Mouse (Mus musculus): ENCODE results near the gene Rorb. TPM values are rescaled to one million over a fixed set of nuclear protein-coding genes. Genes with fewer than 3 reads are reported as not detected.

Gene Rorb
- polyA plus RNA-seq, 1 experiment from 2014 or later = 0.48 TPM

DNA sequence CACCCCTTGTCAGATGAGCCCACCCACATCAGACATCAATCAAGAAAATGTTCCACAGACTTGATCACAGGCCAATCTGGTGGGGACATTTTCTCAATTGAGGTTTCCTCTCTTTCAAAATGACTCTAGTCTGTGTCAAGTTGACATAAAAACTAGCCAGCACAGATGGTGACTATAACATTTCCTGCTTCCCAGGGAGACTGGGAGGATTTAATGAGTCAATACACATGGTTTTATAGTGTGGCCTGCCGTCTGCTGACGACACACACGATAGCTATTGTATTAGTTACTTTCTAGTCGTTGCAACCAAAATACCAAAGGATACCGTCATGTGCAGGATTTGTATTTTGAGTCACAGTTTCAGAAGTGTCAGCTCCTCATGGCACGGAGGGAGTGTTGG lies 169.6 kb downstream of the Rorb start:
- no peaks in the 10 kb centered on the region for H3K9me3 ChIP-seq
- no peak overlapping the region for H3K4me3 ChIP-seq
- H3K9ac ChIP-seq = no peak overlapping the region
- no peaks in the 10 kb centered on the region for H3K36me3 ChIP-seq
- H3K4me2 ChIP-seq = no peak overlapping the region
- WGBS = 75% methylated on average over 6 of the region's 6 CpGs
- H3K27me3 ChIP-seq (replicated peaks) = no peaks in the 10 kb centered on the region
- no peak for ATAC-seq (ENCODE audit: extremely low read depth, insufficient number of reproducible peaks, low FRiP score, low TSS enrichment)
- no peaks in the 10 kb centered on the region for H3K4me1 ChIP-seq
- H3K27ac ChIP-seq (replicated peaks) = no peak overlapping the region

GRCm38 (mm10) chr19:18911755-18912340 lies 199.1 kb downstream of the Rorb start:
- Histone ChIP-seq H3K4me2 (no peak overlapping the region), H3K27me3 (replicated peaks) (no peaks in the 10 kb centered on the region), H3K27ac (replicated peaks) (no peak overlapping the region), H3K4me1 (no peaks in the 10 kb centered on the region), H3K9ac (no peak overlapping the region), H3K4me3 (no peak overlapping the region), H3K9me3 (no peaks in the 10 kb centered on the region), H3K36me3 (no peaks in the 10 kb centered on the region)
- no peak for ATAC-seq (ENCODE audit: extremely low read depth, insufficient number of reproducible peaks, low FRiP score, low TSS enrichment)

GRCm38 (mm10) chr19:18909641-18910040 lies 201.4 kb downstream of the Rorb start:
- Histone ChIP-seq H3K27me3 (replicated peaks) (no peaks in the 10 kb centered on the region), H3K9me3 (no peaks in the 10 kb centered on the region), H3K4me1 (no peaks in the 10 kb centered on the region), H3K4me3 (no peak overlapping the region), H3K9ac (no peak overlapping the region), H3K4me2 (no peak overlapping the region), H3K36me3 (no peaks in the 10 kb centered on the region), H3K27ac (replicated peaks) (no peak overlapping the region)
- 76% methylated on average over 3 of the region's 3 CpGs for WGBS
- ATAC-seq (ENCODE audit: extremely low read depth, insufficient number of reproducible peaks, low FRiP score, low TSS enrichment) = no peak

DNA sequence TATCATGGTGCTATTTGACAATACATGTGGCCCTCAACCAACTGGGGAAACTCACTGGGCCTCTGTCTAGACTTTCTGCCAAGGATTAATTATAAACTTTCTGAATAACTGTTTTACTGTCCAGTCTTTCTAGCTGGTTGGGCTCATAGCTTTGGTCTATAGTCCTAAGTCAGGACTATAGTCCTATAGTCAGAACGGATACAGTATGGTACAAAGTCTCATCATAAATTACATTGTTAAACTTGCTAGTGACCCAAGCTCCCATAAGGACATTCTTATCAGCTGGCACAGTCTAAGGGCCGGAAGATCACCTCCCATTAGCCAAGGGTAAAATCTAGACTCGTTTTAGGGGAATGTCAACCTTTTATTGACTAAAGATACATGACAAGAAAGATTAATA lies 205.5 kb downstream of the Rorb start:
- no peak overlapping the region for H3K9ac ChIP-seq

DNA sequence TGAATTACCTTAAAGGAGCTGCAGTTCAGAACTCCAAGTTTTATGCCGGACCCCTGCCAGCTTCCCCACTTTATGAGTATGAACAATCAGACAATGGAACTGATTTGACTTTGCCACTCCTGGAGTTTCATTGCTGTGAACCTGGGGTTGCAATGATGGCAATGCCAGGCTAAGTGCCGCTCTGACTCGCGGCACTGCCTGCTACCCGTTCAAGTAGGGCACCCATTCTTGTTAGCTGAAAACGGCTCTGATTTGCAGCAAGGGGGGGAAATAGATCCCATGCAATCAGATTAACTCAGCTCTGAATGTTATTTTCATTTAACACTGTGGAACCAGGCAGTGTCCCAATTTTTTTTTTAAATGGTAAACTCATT lies 208.3 kb downstream of the Rorb start:
- Histone ChIP-seq H3K27me3 (replicated peaks) (no peaks in the 10 kb centered on the region), H3K9me3 (no peaks in the 10 kb centered on the region), H3K27ac (replicated peaks) (no peak overlapping the region), H3K4me3 (no peak overlapping the region), H3K9ac (no peak overlapping the region), H3K4me1 (no peaks in the 10 kb centered on the region), H3K4me2 (no peak overlapping the region), H3K36me3 (no peaks in the 10 kb centered on the region)
- 81% methylated on average over 6 of the region's 6 CpGs for WGBS
- ATAC-seq (ENCODE audit: extremely low read depth, insufficient number of reproducible peaks, low FRiP score, low TSS enrichment) = no peak

More for the DNA sequence above, 205.5 kb downstream of the Rorb start:
- no peaks in the 10 kb centered on the region for H3K9me3 ChIP-seq
- no peaks in the 10 kb centered on the region for H3K4me1 ChIP-seq
- H3K4me3 ChIP-seq = no peak overlapping the region
- no peak for ATAC-seq (ENCODE audit: extremely low read depth, insufficient number of reproducible peaks, low FRiP score, low TSS enrichment)
- 58% methylated on average over 3 of the region's 3 CpGs for WGBS
- no peaks in the 10 kb centered on the region for H3K27me3 ChIP-seq (replicated peaks)
- H3K4me2 ChIP-seq = no peak overlapping the region
- H3K36me3 ChIP-seq = no peaks in the 10 kb centered on the region
- no peak overlapping the region for H3K27ac ChIP-seq (replicated peaks)

GRCm38 (mm10) chr19:18902041-18902693 lies 208.8 kb downstream of the Rorb start:
- Histone ChIP-seq H3K9ac (no peak overlapping the region), H3K36me3 (no peaks in the 10 kb centered on the region), H3K27ac (replicated peaks) (no peak overlapping the region), H3K4me1 (no peaks in the 10 kb centered on the region), H3K4me2 (no peak overlapping the region), H3K4me3 (no peak overlapping the region), H3K9me3 (no peaks in the 10 kb centered on the region), H3K27me3 (replicated peaks) (no peaks in the 10 kb centered on the region)
- no peak for ATAC-seq (ENCODE audit: extremely low read depth, insufficient number of reproducible peaks, low FRiP score, low TSS enrichment)
- WGBS = 82% methylated on average over 15 of the region's 15 CpGs

DNA sequence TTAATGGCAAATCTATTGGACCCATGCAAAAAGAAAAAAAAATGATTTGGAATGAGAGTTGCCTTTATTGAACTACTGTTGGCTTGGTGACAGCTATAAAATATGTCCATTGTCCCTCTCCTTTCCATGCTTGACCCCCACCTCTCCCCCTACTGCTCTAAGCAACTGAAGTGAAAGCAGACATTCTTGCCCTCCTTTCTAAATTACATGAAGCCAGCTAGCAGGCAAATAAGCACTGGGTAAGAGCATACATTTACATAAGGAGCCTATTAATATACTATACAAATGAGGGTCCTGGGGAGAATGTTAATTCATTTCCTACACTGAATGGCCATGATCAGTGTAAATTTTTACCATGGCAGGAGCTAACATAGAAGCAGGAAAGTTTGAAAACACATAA lies 212.8 kb downstream of the Rorb start:
- Histone ChIP-seq H3K4me1 (no peaks in the 10 kb centered on the region), H3K9me3 (no peaks in the 10 kb centered on the region), H3K4me2 (no peak overlapping the region), H3K27ac (replicated peaks) (no peak overlapping the region), H3K9ac (no peak overlapping the region), H3K36me3 (no peaks in the 10 kb centered on the region), H3K27me3 (replicated peaks) (no peaks in the 10 kb centered on the region), H3K4me3 (no peak overlapping the region)
- ATAC-seq (ENCODE audit: extremely low read depth, insufficient number of reproducible peaks, low FRiP score, low TSS enrichment) = no peak

GRCm38 (mm10) chr19:18890216-18890615 lies 220.8 kb downstream of the Rorb start:
- Histone ChIP-seq H3K27ac (replicated peaks) (no peak overlapping the region), H3K9ac (no peak overlapping the region), H3K27me3 (replicated peaks) (0 out of 2 replicates have a peak, but pooled peaks cover 3% of the 10 kb centered on the region), H3K4me3 (no peak overlapping the region), H3K4me1 (peaks cover 6% of the 10 kb centered on the region; the same call in 1 of the 2 replicates), H3K9me3 (no peaks in the 10 kb centered on the region), H3K4me2 (no peak overlapping the region), H3K36me3 (no peaks in the 10 kb centered on the region)
- ATAC-seq (ENCODE audit: extremely low read depth, insufficient number of reproducible peaks, low FRiP score, low TSS enrichment) = no peak
- WGBS = 62% methylated on average over 4 of the region's 4 CpGs

GRCm38 (mm10) chr19:18889632-18890031 lies 221.4 kb downstream of the Rorb start:
- H3K4me1 ChIP-seq = peaks cover 6% of the 10 kb centered on the region; the same call in 1 of the 2 replicates
- H3K27me3 ChIP-seq (replicated peaks) = 0 out of 2 replicates have a peak, but pooled peaks cover 3% of the 10 kb centered on the region
- ATAC-seq (ENCODE audit: extremely low read depth, insufficient number of reproducible peaks, low FRiP score, low TSS enrichment) = no peak
- H3K4me2 ChIP-seq = peak overlapping the region; percentile 68
- no peaks in the 10 kb centered on the region for H3K9me3 ChIP-seq
- H3K4me3 ChIP-seq = peak overlapping the region; percentile 43; the same call in 1 of the 2 replicates
- peak overlapping the region; percentile 69; the same call in 1 of the 2 replicates for H3K9ac ChIP-seq
- WGBS = 80% methylated on average over 1 of the region's 1 CpGs
- H3K36me3 ChIP-seq = no peaks in the 10 kb centered on the region
- no peak overlapping the region for H3K27ac ChIP-seq (replicated peaks)

GRCm38 (mm10) chr19:18889117-18889627 lies 221.8 kb downstream of the Rorb start:
- no peak for ATAC-seq (ENCODE audit: extremely low read depth, insufficient number of reproducible peaks, low FRiP score, low TSS enrichment)
- Histone ChIP-seq H3K27ac (replicated peaks) (no peak overlapping the region), H3K4me1 (peaks cover 6% of the 10 kb centered on the region; the same call in 1 of the 2 replicates), H3K4me3 (peak overlapping the region; percentile 43), H3K9me3 (no peaks in the 10 kb centered on the region), H3K9ac (peak overlapping the region; percentile 69), H3K36me3 (no peaks in the 10 kb centered on the region), H3K27me3 (replicated peaks) (0 out of 2 replicates have a peak, but pooled peaks cover 3% of the 10 kb centered on the region), H3K4me2 (peak overlapping the region; percentile 68)
- WGBS = 18% methylated on average over 11 of the region's 11 CpGs

DNA sequence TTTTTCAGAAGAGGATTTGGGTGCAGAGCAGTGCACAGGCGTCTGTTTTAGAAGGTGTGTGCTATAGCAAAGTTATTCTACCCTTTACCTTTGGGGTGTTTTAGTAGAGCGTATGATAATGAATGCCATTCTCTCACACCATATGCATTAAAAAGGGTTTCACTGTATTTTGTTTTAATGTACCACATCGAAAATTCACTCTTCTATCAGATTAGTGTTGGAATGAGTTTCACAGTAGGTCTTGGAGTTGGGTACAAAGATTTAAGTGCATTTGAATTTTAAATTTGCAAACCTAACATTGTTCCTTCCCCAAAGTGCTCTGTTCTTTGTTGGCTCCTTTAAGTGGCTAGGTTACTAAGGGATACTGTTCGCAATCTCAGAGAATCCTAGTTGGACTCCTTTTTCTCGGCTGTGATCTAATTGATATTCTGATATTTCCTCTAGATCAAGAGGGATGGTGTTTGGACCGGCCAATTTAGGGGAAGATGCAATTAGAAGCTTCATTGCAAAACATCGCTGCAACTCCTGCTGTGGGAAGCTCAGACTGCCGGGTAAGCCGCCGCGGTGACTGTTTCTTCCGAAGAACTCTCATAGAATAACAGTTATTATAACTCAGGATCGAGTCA lies 222.4 kb downstream of the Rorb start:
- WGBS = 39% methylated on average over 13 of the region's 13 CpGs
- H3K36me3 ChIP-seq = no peaks in the 10 kb centered on the region
- peak overlapping the region; percentile 43 for H3K4me3 ChIP-seq
- H3K4me2 ChIP-seq = peak overlapping the region; percentile 68
- peaks cover 6% of the 10 kb centered on the region; the same call in 1 of the 2 replicates for H3K4me1 ChIP-seq
- H3K9me3 ChIP-seq = no peaks in the 10 kb centered on the region
- 0 out of 2 replicates have a peak, but pooled peaks cover 3% of the 10 kb centered on the region for H3K27me3 ChIP-seq (replicated peaks)
- H3K27ac ChIP-seq (replicated peaks) = no peak overlapping the region
- H3K9ac ChIP-seq = peak overlapping the region; percentile 69
- ATAC-seq (ENCODE audit: extremely low read depth, insufficient number of reproducible peaks, low FRiP score, low TSS enrichment) = no peak
